Mouse (Mus musculus) hindbrain, postnatal 0 days (tissue): ENCODE results near the gene Fam3a. TPM values are rescaled to one million over a fixed set of nuclear protein-coding genes. Genes with fewer than 3 reads are reported as not detected.
A peak's percentile ranks its signal among the peaks of the same experiment; 100 is the strongest.

Source experiments
- ATAC-seq: fragments of 200-750 bp; cut with Nextera tagmentation; 2 replicates; pipeline ENCODE4 v1.8.0; 2017; ENCODE audit warnings: mild to moderate bottlenecking, moderate TSS enrichment, moderate library complexity
- DNase-seq: peaks from one replicate; pipeline ENCODE4 v3.0.0-alpha.2; 2015; ENCODE audit warnings: low spot score
- H3K27ac ChIP-seq: fragments of 300-500 bp; sonication (generic); 2 replicates; pipeline ENCODE4 v1.5.1; 2014; ENCODE audit warnings: mild to moderate bottlenecking
- H3K27me3 ChIP-seq: fragments of 300-500 bp; sonication (generic); 2 replicates; pipeline ENCODE4 v1.6.1; 2014; ENCODE audit warnings: low read length, mixed read lengths; ENCODE audit not compliant: insufficient read depth
- H3K36me3 ChIP-seq: fragments of 300-500 bp; sonication (generic); 2 replicates; pipeline ENCODE4 v1.6.1; 2014; ENCODE audit warnings: low read length, mixed read lengths; ENCODE audit not compliant: insufficient read depth
- H3K4me1 ChIP-seq: fragments of 300-500 bp; sonication (generic); 2 replicates; pipeline ENCODE4 v1.6.1; 2014; ENCODE audit warnings: antibody characterized with exemption, low read length, mixed read lengths; ENCODE audit not compliant: insufficient read depth
- H3K4me2 ChIP-seq: fragments of 300-500 bp; sonication (generic); 2 replicates; pipeline ENCODE4 v1.6.1; 2014; ENCODE audit warnings: low read depth, mild to moderate bottlenecking, low read length, moderate library complexity, mixed read lengths
- H3K4me3 ChIP-seq: fragments of 300-500 bp; sonication (generic); 2 replicates; pipeline ENCODE4 v1.5.1; 2014; ENCODE audit warnings: low read length
- H3K9ac ChIP-seq: fragments of 300-500 bp; sonication (generic); replicated peaks from 2 replicates; pipeline ENCODE4 v1.6.1; 2014; ENCODE audit warnings: mild to moderate bottlenecking, low read length, moderate library complexity, mixed read lengths
- H3K9me3 ChIP-seq: fragments of 300-500 bp; sonication (generic); 2 replicates; pipeline ENCODE4 v1.6.1; 2016; ENCODE audit warnings: low read length, mixed read lengths
- CTCF ChIP-seq: IDR thresholded peaks from 2 replicates; pipeline ENCODE4 v1.5.1; 2016; ENCODE audit warnings: antibody characterized with exemption, control low read depth, low read depth
- WGBS: fragments of 180-500 bp; shearing (Covaris S2); extraction: QIAGEN DNeasy Blood & Tissue Kit; methylation state at CpG from one replicate; pipeline ENCODE4 v1.1.7; 2014; 5-methylcytosine and 5-hydroxymethylcytosine counted together
- polyA plus RNA-seq: library from polyadenylated mRNA; unstranded; fragments of >200 nt; fragmentation: Nextera tagmentation; extraction: Ambion mirVana; gene quantifications from 2 replicates; pipeline ENCODE4 v1.2.1, GENCODE M21; 2015
- total RNA-seq: library from RNA; depleted of rRNA; stranded (reverse); fragments of >200 nt; gene quantifications from 2 replicates; pipeline ENCODE4 v1.2.3, GENCODE M21; 2014

Gene Fam3a
- total and polyA plus RNA-seq, 2 experiments from 2014 or later: 31.1 to 39.9 TPM

GRCm38 (mm10) chrX:74425195-74425594 is 32.1 kb upstream of the Fam3a start:
- H3K4me2 ChIP-seq: no peak overlapping the region
- ATAC-seq (no peak), DNase-seq (no peak)
- H3K27me3 ChIP-seq: no peaks in the 10 kb centered on the region
- no peaks in the 10 kb centered on the region for H3K9me3 ChIP-seq
- no peaks in the 10 kb centered on the region for H3K4me1 ChIP-seq
- WGBS: 88% methylated on average over 4 of the region's 4 CpGs
- H3K9ac ChIP-seq: no peak overlapping the region
- TF ChIP-seq CTCF: no peak
- H3K4me3 ChIP-seq: no peak overlapping the region
- no peaks in the 10 kb centered on the region for H3K36me3 ChIP-seq
- no peak overlapping the region for H3K27ac ChIP-seq

GRCm38 (mm10) chrX:74424443-74424842 is 31.4 kb upstream of the Fam3a start:
- no peak for TF ChIP-seq CTCF
- H3K27ac ChIP-seq: no peak overlapping the region
- H3K9ac ChIP-seq: no peak overlapping the region
- ATAC-seq (no peak), DNase-seq (no peak)
- no peaks in the 10 kb centered on the region for H3K9me3 ChIP-seq
- no peak overlapping the region for H3K4me2 ChIP-seq
- H3K4me3 ChIP-seq: no peak overlapping the region
- H3K4me1 ChIP-seq: no peaks in the 10 kb centered on the region
- no peaks in the 10 kb centered on the region for H3K27me3 ChIP-seq
- H3K36me3 ChIP-seq: no peaks in the 10 kb centered on the region

- no peak overlapping the region for H3K9ac ChIP-seq
- H3K27ac ChIP-seq: no peak overlapping the region
- H3K27me3 ChIP-seq: no peaks in the 10 kb centered on the region
- H3K9me3 ChIP-seq: no peaks in the 10 kb centered on the region
- no peak overlapping the region for H3K4me3 ChIP-seq
- H3K4me1 ChIP-seq: no peaks in the 10 kb centered on the region
- TF ChIP-seq CTCF: peak; percentile 94
- ATAC-seq: peak; percentile 88
- peak; percentile 83 for DNase-seq
- H3K36me3 ChIP-seq: no peaks in the 10 kb centered on the region
- H3K4me2 ChIP-seq: no peak overlapping the region
Observed at GRCm38 (mm10) chrX:74413377-74413776, 20.3 kb upstream of the Fam3a start.

- H3K9ac ChIP-seq: no peak overlapping the region
- WGBS: 24% methylated on average over 2 of the region's 2 CpGs
- no peaks in the 10 kb centered on the region for H3K36me3 ChIP-seq
- no peak overlapping the region for H3K27ac ChIP-seq
- H3K4me2 ChIP-seq: no peak overlapping the region
- no peak overlapping the region for H3K4me3 ChIP-seq
- no peaks in the 10 kb centered on the region for H3K9me3 ChIP-seq
- no peaks in the 10 kb centered on the region for H3K27me3 ChIP-seq
- no peak for TF ChIP-seq CTCF
- H3K4me1 ChIP-seq: no peaks in the 10 kb centered on the region
- ATAC-seq: no peak
- no peak for DNase-seq
Observed at GRCm38 (mm10) chrX:74408340-74408739, 15.3 kb upstream of the Fam3a start.

GRCm38 (mm10) chrX:74400136-74400535 is 7.1 kb upstream of the Fam3a start:
- no peak for DNase-seq
- H3K4me1 ChIP-seq: no peaks in the 10 kb centered on the region
- no peak for TF ChIP-seq CTCF
- H3K9me3 ChIP-seq: no peaks in the 10 kb centered on the region
- 83% methylated on average over 3 of the region's 3 CpGs for WGBS
- no peaks in the 10 kb centered on the region for H3K36me3 ChIP-seq
- H3K27me3 ChIP-seq: no peaks in the 10 kb centered on the region
- H3K4me2 ChIP-seq: no peak overlapping the region
- no peak overlapping the region for H3K27ac ChIP-seq
- no peak overlapping the region for H3K4me3 ChIP-seq
- H3K9ac ChIP-seq: no peak overlapping the region
- ATAC-seq: no peak

- no peaks in the 10 kb centered on the region for H3K27me3 ChIP-seq
- ATAC-seq: no peak
Observed at GRCm38 (mm10) chrX:74388153-74388552, 4.9 kb downstream of the Fam3a start.

GRCm38 (mm10) chrX:74384451-74384850 is 8.6 kb downstream of the Fam3a start:
- no peak overlapping the region for H3K4me2 ChIP-seq
- no peaks in the 10 kb centered on the region for H3K4me1 ChIP-seq
- ATAC-seq: no peak
- no peak overlapping the region for H3K4me3 ChIP-seq
- H3K36me3 ChIP-seq: no peaks in the 10 kb centered on the region
- H3K27me3 ChIP-seq: no peaks in the 10 kb centered on the region
- no peak overlapping the region for H3K9ac ChIP-seq
- H3K9me3 ChIP-seq: no peaks in the 10 kb centered on the region
- H3K27ac ChIP-seq: no peak overlapping the region
- no peak for DNase-seq
- TF ChIP-seq CTCF: no peak
- WGBS: 87% methylated on average over 2 of the region's 2 CpGs

More at GRCm38 (mm10) chrX:74388153-74388552, 4.9 kb downstream of the Fam3a start:
- Histone ChIP-seq H3K4me2 (no peak overlapping the region), H3K4me1 (no peaks in the 10 kb centered on the region), H3K9ac (no peak overlapping the region), H3K27ac (no peak overlapping the region), H3K4me3 (no peak overlapping the region), H3K36me3 (no peaks in the 10 kb centered on the region), H3K9me3 (no peaks in the 10 kb centered on the region)
- no peak for DNase-seq
- no peak for TF ChIP-seq CTCF
